Mouse (Mus musculus) skeletal muscle tissue, adult 2 months (tissue): ENCODE results near the gene Lrit3.
"Not testable (repeated sequence)": the region's sequence is repeated elsewhere in the genome, so short reads cannot be mapped to it uniquely, and the experiment has no call there.

ENCODE experiments used
- DNase-seq: peaks from one replicate; pipeline ENCODE4 v3.0.0-alpha.2; 2012; ENCODE audit warnings: low read depth, low spot score

The Lrit3 gene

DNA sequence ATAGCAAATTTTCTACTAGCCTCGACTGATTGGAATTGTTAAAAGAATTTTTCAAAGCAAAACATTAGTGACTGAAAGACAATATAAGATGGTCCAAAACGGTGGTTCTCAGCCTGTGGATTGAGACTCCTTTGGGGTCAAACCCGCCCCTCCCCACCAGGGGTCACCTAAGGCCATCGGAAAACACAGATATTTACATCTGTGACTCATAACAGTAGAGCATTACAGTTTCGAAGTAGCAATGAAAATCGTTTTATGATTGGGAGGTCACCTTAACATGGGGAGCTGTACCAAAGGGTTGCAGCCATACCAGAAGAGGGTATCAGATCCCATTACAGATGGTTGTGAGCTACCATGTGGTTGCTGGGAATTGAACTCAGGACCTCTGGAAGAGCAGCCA, 32.6 kb downstream of the Lrit3 start:
- no peak for DNase-seq

DNA sequence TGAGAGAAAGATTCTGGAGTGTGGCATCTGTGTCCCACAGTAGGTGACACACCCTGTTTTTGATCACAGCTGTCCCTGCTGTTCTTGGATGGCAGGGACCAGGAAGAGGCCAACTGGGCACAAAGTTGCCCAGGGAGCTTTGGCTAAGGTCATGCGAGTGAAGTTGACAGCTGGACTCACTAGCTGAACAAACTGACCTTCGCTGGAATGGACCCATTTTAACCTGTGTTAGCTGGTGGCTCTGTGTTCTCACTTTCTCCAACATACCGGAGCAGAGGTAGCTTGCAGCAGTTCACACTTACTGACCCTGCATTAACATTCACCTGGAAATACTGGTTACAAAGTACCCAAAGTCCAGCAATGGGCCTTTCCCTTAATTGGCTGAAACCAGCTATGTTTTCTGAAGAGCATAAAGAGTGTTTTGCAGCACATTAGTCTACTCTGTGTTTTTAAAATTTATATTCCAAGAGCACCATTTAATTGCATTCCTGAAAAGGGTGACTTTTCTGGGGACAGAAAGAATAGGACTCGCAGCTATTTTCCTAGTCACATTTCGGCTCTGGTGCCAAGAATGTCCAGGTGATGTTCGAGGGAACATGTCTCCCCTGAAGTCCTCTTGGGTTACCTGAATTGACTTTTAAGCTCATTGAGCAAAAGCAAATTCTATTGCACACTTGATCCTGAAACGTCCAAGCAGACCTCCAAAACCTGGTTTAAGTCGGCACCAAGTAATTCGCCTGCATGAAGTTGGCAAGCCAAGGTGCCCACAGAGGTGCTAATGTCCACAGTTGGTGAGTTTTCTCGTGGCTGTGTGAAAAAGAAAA, 36.6 kb downstream of the Lrit3 start:
- DNase-seq = peak; percentile 66

GRCm38 (mm10) chr3:129766106-129766505, 37.7 kb downstream of the Lrit3 start:
- peak; percentile 44 for DNase-seq

DNA sequence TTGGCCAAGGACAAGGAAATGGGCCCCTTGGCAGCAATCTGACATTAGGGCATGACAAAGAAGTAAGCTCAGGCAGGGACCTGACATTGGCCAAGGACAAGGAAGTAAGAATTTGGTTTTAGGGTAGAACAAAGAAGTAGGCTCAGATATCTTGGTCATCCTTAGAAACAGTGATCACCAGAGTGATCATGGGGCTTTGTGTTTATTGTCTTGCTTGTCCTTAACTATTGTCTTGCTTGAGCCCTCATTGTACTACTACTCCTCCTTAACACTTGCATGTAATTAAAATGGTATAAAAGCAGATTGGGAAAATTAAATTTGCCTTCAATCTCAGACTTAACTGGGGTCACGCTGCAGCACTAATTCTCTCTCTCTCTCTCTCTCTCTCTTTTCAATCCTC, 46.2 kb downstream of the Lrit3 start:
- not testable (repeated sequence) for DNase-seq

GRCm38 (mm10) chr3:129754650-129755604, 48.9 kb downstream of the Lrit3 start, which contains the start of gene Egf:
Gene Egf, minus strand, starts transcription at chr3:129755316.
- peak; percentile 40 for DNase-seq

DNA sequence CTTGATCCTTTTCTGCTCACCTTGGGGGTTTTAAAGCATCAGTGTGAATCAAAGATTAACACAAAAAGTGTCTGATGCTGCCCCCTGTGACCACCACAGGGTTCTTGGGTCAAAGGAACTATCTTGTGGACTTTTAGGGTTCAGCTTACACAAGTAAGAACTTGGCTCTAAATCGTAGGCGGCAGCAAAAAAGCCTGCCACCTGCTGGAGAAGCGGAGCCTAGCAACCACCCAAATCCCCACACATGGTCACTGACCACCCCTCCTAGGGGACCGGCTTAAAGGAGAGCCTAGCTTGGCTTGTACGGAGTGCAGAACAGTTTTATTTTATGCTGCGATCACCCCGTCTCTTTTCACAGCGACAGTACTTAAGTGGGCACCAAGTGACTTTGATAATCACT, 59.0 kb downstream of the Lrit3 start:
- no peak for DNase-seq

DNA sequence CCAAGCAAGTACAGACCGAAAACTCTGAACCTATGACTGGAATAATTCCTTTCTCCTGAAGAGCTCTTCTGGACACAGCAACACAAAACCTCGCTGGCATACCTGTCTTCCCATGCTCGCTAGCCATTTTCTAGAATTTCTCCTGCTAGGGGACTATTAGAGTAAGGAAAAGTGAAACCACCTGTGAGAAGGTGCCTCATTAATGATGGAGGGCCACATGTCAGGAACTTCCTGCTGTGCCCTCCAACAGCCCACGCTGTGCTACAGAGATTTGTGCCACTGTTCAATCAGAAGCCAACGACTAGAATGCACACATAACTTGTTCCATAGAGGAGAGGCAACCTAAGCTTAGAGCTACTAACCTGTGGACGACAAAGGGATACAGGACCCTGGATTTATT, 61.0 kb downstream of the Lrit3 start:
- no peak for DNase-seq

DNA sequence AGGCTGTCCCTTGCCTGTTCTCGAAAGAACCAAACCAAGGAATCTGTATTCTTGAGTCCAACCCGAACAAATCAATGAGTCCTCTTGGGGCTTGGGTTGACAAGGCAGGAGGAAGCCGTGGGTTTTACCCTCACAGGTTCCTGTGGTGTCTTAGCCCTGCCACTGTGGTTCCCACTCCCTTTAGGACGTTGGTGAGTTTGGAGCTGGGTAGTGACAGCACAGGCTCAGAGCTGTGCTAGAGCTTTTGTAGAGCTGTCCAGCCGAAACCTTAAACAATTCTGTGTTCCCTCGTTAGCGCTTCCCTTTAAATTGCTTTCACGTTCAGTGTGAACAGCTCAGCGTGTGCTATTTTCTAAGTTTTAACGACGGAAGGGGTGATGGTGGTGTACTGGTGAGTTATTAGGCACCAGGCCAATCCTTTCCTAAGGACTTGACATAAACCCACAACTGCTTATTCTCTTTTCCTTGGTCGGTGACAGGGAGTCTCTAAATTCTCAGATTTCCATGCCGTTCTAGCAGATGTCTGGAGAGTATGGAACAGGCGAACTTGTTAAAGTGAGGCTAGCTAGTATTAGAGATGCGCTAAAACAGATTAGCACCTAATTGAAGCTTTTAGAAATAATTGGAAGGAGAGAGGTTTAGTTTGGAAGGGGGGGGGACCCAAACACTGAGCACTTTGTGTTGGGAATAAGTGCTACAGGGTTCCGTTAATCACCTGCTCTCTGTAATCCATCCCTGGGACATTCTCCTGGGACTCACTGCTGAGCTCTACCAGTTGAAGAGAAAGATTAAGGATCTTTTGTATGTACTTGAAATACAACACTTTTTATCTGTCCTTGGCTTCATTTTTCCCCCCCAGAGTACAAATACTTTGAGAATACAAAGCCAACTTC, 65.3 kb downstream of the Lrit3 start:
- no peak for DNase-seq
